Mouse (Mus musculus): ENCODE results near the gene Zfp39.

DNA sequence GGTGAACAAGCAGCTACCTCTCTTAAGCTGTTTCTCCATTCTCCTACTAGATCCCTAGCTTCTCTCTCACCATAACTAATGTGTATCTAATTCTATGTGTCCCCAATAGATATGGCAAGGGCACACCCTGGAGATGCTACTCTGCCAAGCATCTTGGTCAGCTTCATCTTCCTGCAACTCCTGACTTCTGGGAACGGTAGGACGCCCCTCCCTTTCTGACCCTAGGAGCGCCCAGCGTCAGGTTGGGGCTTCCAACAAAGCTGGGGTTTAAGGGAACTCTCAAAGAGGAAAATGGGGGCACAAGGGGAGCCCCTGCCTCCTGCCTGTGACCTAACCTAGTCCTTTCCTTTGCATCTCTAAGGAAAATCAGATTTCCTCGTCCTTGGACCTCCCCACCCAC lies 14.7 kb upstream of the Zfp39 start:
- no peak for TF ChIP-seq CTCF (IDR thresholded peaks at IDR 0.05; ENCODE audit: low read depth, low read length)
- no peak for TF ChIP-seq POLR2AphosphoS5 (IDR thresholded peaks at IDR 0.05; ENCODE audit: insufficient replicate concordance, low read depth, low read length)
- TF ChIP-seq GATA1 (IDR thresholded peaks at IDR 0.05; ENCODE audit: borderline replicate concordance, low read length), result no peak

All from G1E (cell line).